Mouse (Mus musculus): ENCODE data around the gene Dock9. TPM values are rescaled to one million over a fixed set of nuclear protein-coding genes. Genes with fewer than 3 reads are reported as not detected.
"Not testable (repeated sequence)": the region's sequence is repeated elsewhere in the genome, so short reads cannot be mapped to it uniquely, and the experiment has no call there.

Gene Dock9
- polyA plus RNA-seq, 1 experiment from 2014 or later, result 7.3 TPM

GRCm38 (mm10) chr14:121727996-121728395 is 69.6 kb downstream of the Dock9 start:
- no peak overlapping the region for H3K4me2 ChIP-seq
- H3K27me3 ChIP-seq, result no peaks in the 10 kb centered on the region
- H3K36me3 ChIP-seq, result no peaks in the 10 kb centered on the region
- H3K4me1 ChIP-seq (replicated peaks), result 0 out of 2 replicates have a peak, but pooled peaks cover 4% of the 10 kb centered on the region
- no peak overlapping the region for H3K9ac ChIP-seq
- 78% methylated on average over 8 of the region's 8 CpGs for WGBS
- no peaks in the 10 kb centered on the region for H3K9me3 ChIP-seq
- no peak for ATAC-seq (ENCODE audit: low FRiP score)
- H3K4me3 ChIP-seq, result no peak overlapping the region
- H3K27ac ChIP-seq, result no peak overlapping the region

GRCm38 (mm10) chr14:121724501-121724900 is 73.1 kb downstream of the Dock9 start:
- Histone ChIP-seq H3K9me3 (no peaks in the 10 kb centered on the region), H3K4me3 (no peak overlapping the region), H3K27me3 (no peaks in the 10 kb centered on the region), H3K4me2 (no peak overlapping the region), H3K36me3 (no peaks in the 10 kb centered on the region), H3K27ac (no peak overlapping the region), H3K4me1 (replicated peaks) (0 out of 2 replicates have a peak, but pooled peaks cover 12% of the 10 kb centered on the region), H3K9ac (no peak overlapping the region)
- 91% methylated on average over 8 of the region's 8 CpGs for WGBS
- no peak for ATAC-seq (ENCODE audit: low FRiP score)

GRCm38 (mm10) chr14:121722774-121723173 is 74.9 kb downstream of the Dock9 start:
- 0 out of 2 replicates have a peak, but pooled peaks cover 12% of the 10 kb centered on the region for H3K4me1 ChIP-seq (replicated peaks)
- WGBS, result 12% methylated on average over 8 of the region's 8 CpGs
- ATAC-seq (ENCODE audit: low FRiP score), result no peak
- no peak overlapping the region for H3K4me3 ChIP-seq
- H3K4me2 ChIP-seq, result no peak overlapping the region
- no peaks in the 10 kb centered on the region for H3K27me3 ChIP-seq
- no peaks in the 10 kb centered on the region for H3K9me3 ChIP-seq
- no peak overlapping the region for H3K9ac ChIP-seq
- no peaks in the 10 kb centered on the region for H3K36me3 ChIP-seq
- no peak overlapping the region for H3K27ac ChIP-seq

GRCm38 (mm10) chr14:121721431-121721830 is 76.2 kb downstream of the Dock9 start:
- no peak for ATAC-seq (ENCODE audit: low FRiP score)
- Histone ChIP-seq H3K4me3 (no peak overlapping the region), H3K4me2 (no peak overlapping the region), H3K27ac (no peak overlapping the region), H3K9ac (no peak overlapping the region), H3K36me3 (no peaks in the 10 kb centered on the region), H3K9me3 (no peaks in the 10 kb centered on the region), H3K4me1 (replicated peaks) (0 out of 2 replicates have a peak, but pooled peaks cover 12% of the 10 kb centered on the region), H3K27me3 (no peaks in the 10 kb centered on the region)
- 84% methylated on average over 5 of the region's 5 CpGs for WGBS

- H3K36me3 ChIP-seq, result no peaks in the 10 kb centered on the region
- no peak overlapping the region for H3K9ac ChIP-seq
- no peak overlapping the region for H3K4me2 ChIP-seq
- H3K27me3 ChIP-seq, result no peaks in the 10 kb centered on the region
- WGBS, result 80% methylated on average over 9 of the region's 9 CpGs
- H3K27ac ChIP-seq, result no peak overlapping the region
- H3K4me1 ChIP-seq (replicated peaks), result 0 out of 2 replicates have a peak, but pooled peaks cover 12% of the 10 kb centered on the region
- no peaks in the 10 kb centered on the region for H3K9me3 ChIP-seq
- H3K4me3 ChIP-seq, result no peak overlapping the region
- no peak for ATAC-seq (ENCODE audit: low FRiP score)
These were observed 77.7 kb downstream of the Dock9 start for GRCm38 (mm10) chr14:121719638-121720601.

- not testable (repeated sequence) for H3K9ac ChIP-seq; H3K27me3 ChIP-seq; H3K9me3 ChIP-seq; ATAC-seq (ENCODE audit: low FRiP score); H3K27ac ChIP-seq; H3K4me3 ChIP-seq; H3K4me2 ChIP-seq; H3K36me3 ChIP-seq
- peaks cover 11% of the 10 kb centered on the region for H3K4me1 ChIP-seq (replicated peaks)
- WGBS, result 83% methylated on average over 3 of the region's 3 CpGs
These were observed 82.8 kb downstream of the Dock9 start for GRCm38 (mm10) chr14:121714799-121715198.

- ATAC-seq (ENCODE audit: low FRiP score), result no peak
- 75% methylated on average over 2 of the region's 2 CpGs for WGBS
- H3K4me2 ChIP-seq, result no peak overlapping the region
- no peaks in the 10 kb centered on the region for H3K36me3 ChIP-seq
- H3K9ac ChIP-seq, result no peak overlapping the region
- H3K4me1 ChIP-seq (replicated peaks), result peaks cover 11% of the 10 kb centered on the region
- no peaks in the 10 kb centered on the region for H3K9me3 ChIP-seq
- H3K27me3 ChIP-seq, result no peaks in the 10 kb centered on the region
- H3K27ac ChIP-seq, result peak overlapping the region; percentile 36; the same call in 1 of the 2 replicates
- no peak overlapping the region for H3K4me3 ChIP-seq
These were observed 83.4 kb downstream of the Dock9 start for GRCm38 (mm10) chr14:121714268-121714667.

- no peak overlapping the region for H3K4me3 ChIP-seq
- no peak overlapping the region for H3K4me2 ChIP-seq
- no peak overlapping the region for H3K9ac ChIP-seq
- no peaks in the 10 kb centered on the region for H3K36me3 ChIP-seq
- peak; percentile 33; the same call in 1 of the 2 replicates for ATAC-seq (ENCODE audit: low FRiP score)
- H3K27me3 ChIP-seq, result no peaks in the 10 kb centered on the region
- 60% methylated on average over 4 of the region's 4 CpGs for WGBS
- H3K4me1 ChIP-seq (replicated peaks), result peaks cover 11% of the 10 kb centered on the region
- H3K9me3 ChIP-seq, result no peaks in the 10 kb centered on the region
- peak overlapping the region; percentile 36; the same call in 1 of the 2 replicates for H3K27ac ChIP-seq
These were observed 83.8 kb downstream of the Dock9 start for GRCm38 (mm10) chr14:121713830-121714197.

GRCm38 (mm10) chr14:121713166-121713829 is 84.3 kb downstream of the Dock9 start:
- Histone ChIP-seq H3K9ac (no peak overlapping the region), H3K27me3 (no peaks in the 10 kb centered on the region), H3K27ac (peak overlapping the region; percentile 53; the same call in 1 of the 2 replicates), H3K4me2 (no peak overlapping the region), H3K4me3 (no peak overlapping the region), H3K4me1 (replicated peaks) (peaks cover 11% of the 10 kb centered on the region), H3K9me3 (no peaks in the 10 kb centered on the region), H3K36me3 (no peaks in the 10 kb centered on the region)
- peak; percentile 27; the same call in 1 of the 2 replicates for ATAC-seq (ENCODE audit: low FRiP score)
- 17% methylated on average over 7 of the region's 7 CpGs for WGBS

- Histone ChIP-seq H3K9ac (no peak overlapping the region), H3K27me3 (no peaks in the 10 kb centered on the region), H3K4me1 (replicated peaks) (peaks cover 18% of the 10 kb centered on the region), H3K36me3 (no peaks in the 10 kb centered on the region), H3K4me2 (no peak overlapping the region), H3K4me3 (no peak overlapping the region), H3K9me3 (no peaks in the 10 kb centered on the region), H3K27ac (no peak overlapping the region)
- WGBS, result 75% methylated on average over 14 of the region's 14 CpGs
- no peak for ATAC-seq (ENCODE audit: low FRiP score)
These were observed 86.4 kb downstream of the Dock9 start for GRCm38 (mm10) chr14:121711089-121711826.

GRCm38 (mm10) chr14:121710130-121710529 is 87.5 kb downstream of the Dock9 start:
- H3K4me2 ChIP-seq, result no peak overlapping the region
- WGBS, result 75% methylated on average over 3 of the region's 3 CpGs
- H3K36me3 ChIP-seq, result no peaks in the 10 kb centered on the region
- no peak overlapping the region for H3K4me3 ChIP-seq
- ATAC-seq (ENCODE audit: low FRiP score), result no peak
- H3K9me3 ChIP-seq, result no peaks in the 10 kb centered on the region
- peaks cover 23% of the 10 kb centered on the region for H3K4me1 ChIP-seq (replicated peaks)
- no peak overlapping the region for H3K27ac ChIP-seq
- H3K27me3 ChIP-seq, result no peaks in the 10 kb centered on the region
- H3K9ac ChIP-seq, result no peak overlapping the region

- Histone ChIP-seq H3K9me3 (no peaks in the 10 kb centered on the region), H3K27me3 (no peaks in the 10 kb centered on the region), H3K4me3 (no peak overlapping the region), H3K9ac (no peak overlapping the region), H3K4me2 (no peak overlapping the region), H3K4me1 (replicated peaks) (peaks cover 14% of the 10 kb centered on the region), H3K36me3 (no peaks in the 10 kb centered on the region), H3K27ac (no peak overlapping the region)
- WGBS, result 21% methylated on average over 2 of the region's 2 CpGs
- ATAC-seq (ENCODE audit: low FRiP score), result no peak
These were observed 89.4 kb downstream of the Dock9 start for GRCm38 (mm10) chr14:121708244-121708643.
